ENCODE assay signal across 18 mouse cellular contexts in genomic region chr4:45604271-45604800, GRCm38 (mm10).
DNase-seq lines count a peak whose midpoint lies in the region; TF ChIP-seq lines count a peak whose summit lies in the region.
"Had no signal": no experiment of that assay in that cellular context is flagged by ENCODE, and none has a peak within 500 bp of the region (broad histone marks: within the 10 kb centered on the region; RNA-seq: fewer than 3 reads in every experiment).

No protein-coding gene starts in this region.

- no peak overlapping the region for H3K9ac ChIP-seq in heart, adult 2 months (ENCODE audit: low read depth, low read length)
- H3K9ac ChIP-seq: embryonic facial prominence, embryonic 13.5 days; embryonic facial prominence, embryonic 15.5 days; forebrain, embryonic 12.5 days had no signal

- 83% methylated on average over 5 of the region's 5 CpGs for WGBS in heart, adult 2 months

- TF ChIP-seq POLR2A in heart, adult 2 months (IDR thresholded peaks at IDR 0.05; ENCODE audit: insufficient read depth, low read depth, low read length), result no peak

- peak; percentile 61 to 75 for DNase-seq in cerebellum, postnatal 14 days
- DNase-seq in cerebellum, adult 9-10 months, result no peak
- DNase-seq in heart, adult 11 months, result peak; percentile 60
- no peak for DNase-seq in heart, adult 2 months
- DNase-seq in left cerebral cortex, postnatal 4 days, result peak; percentile 55
- no peak for DNase-seq in left cerebral cortex, adult 11 months (ENCODE audit: low spot score)
- DNase-seq in retina, postnatal 1 day, result peak; percentile 28
- DNase-seq in retina, embryonic 14.5 days (ENCODE audit: low spot score), result no peak
- DNase-seq: adrenal gland, adult 2 months; adrenal gland, postnatal 10 days; adrenal gland, postnatal 25 days; cerebellum, adult 11-12 months; embryo, embryonic 11 days had no signal

- TF ChIP-seq CTCF in heart, adult 2 months (IDR thresholded peaks at IDR 0.05), result no peak

- H3K27me3 ChIP-seq in heart, adult 2 months (ENCODE audit: control insufficient read depth, insufficient read depth, low read length), result no peaks in the 10 kb centered on the region
- H3K27me3 ChIP-seq: embryonic facial prominence, embryonic 13.5 days; embryonic facial prominence, embryonic 15.5 days had no signal

- H3K4me3 ChIP-seq in heart, adult 2 months, result no peak overlapping the region
- H3K4me3 ChIP-seq: embryonic facial prominence, embryonic 13.5 days; embryonic facial prominence, embryonic 15.5 days; erythroblast, embryonic 14.5 days; forebrain, embryonic 10.5 days; forebrain, embryonic 12.5 days had no signal

- no peaks in the 10 kb centered on the region for H3K4me1 ChIP-seq in heart, adult 2 months (ENCODE audit: control insufficient read depth, insufficient read depth, low read length)
- H3K4me1 ChIP-seq: embryonic facial prominence, embryonic 15.5 days had no signal

- TF ChIP-seq EP300 in heart, adult 2 months (IDR thresholded peaks at IDR 0.05; ENCODE audit: insufficient read depth, low read depth, low read length), result no peak

- intact Hi-C loops in heart, adult 2 months (cut with DNase I), result no loop called here
- intact Hi-C loops in left cerebral cortex, postnatal 4 days (cut with DNase I), result no loop called here

- H3K36me3 ChIP-seq in heart, adult 2 months (ENCODE audit: control insufficient read depth, insufficient read depth, low read length), result no peaks in the 10 kb centered on the region
- H3K36me3 ChIP-seq: embryonic facial prominence, embryonic 13.5 days; embryonic facial prominence, embryonic 15.5 days; forebrain, embryonic 10.5 days; forebrain, embryonic 12.5 days had no signal

- no peaks in the 10 kb centered on the region for H3K79me2 ChIP-seq in heart, adult 2 months (replicated peaks; ENCODE audit: control insufficient read depth, insufficient read depth, low read length)

- H3K27ac ChIP-seq in heart, adult 2 months, result no peak overlapping the region
- H3K27ac ChIP-seq: embryonic facial prominence, embryonic 13.5 days; embryonic facial prominence, embryonic 15.5 days; forebrain, embryonic 10.5 days; forebrain, embryonic 12.5 days had no signal

Comparison
In these comparisons a context has a peak if more than half of its experiments do, and no peak if none do; other contexts are left out.
1. DNase-seq: peak in cerebellum, postnatal 14 days (2 of 2), heart, adult 11 months (single experiment), left cerebral cortex, postnatal 4 days (single experiment) and retina, postnatal 1 day (single experiment); none in cerebellum, adult 9-10 months (single experiment), heart, adult 2 months (0 of 2), left cerebral cortex, adult 11 months (single experiment) and retina, embryonic 14.5 days (single experiment).